Mouse (Mus musculus) testis, adult 2 months (tissue): ENCODE data around the gene Sema3a. TPM values are rescaled to one million over a fixed set of nuclear protein-coding genes. Genes with fewer than 3 reads are reported as not detected.

Experiments used
- H3K27ac ChIP-seq: fragments of 200-500 bp; 2 replicates; pipeline ENCODE4 v1.5.1; 2012; ENCODE audit warnings: low read depth, low read length; ENCODE audit not compliant: control insufficient read depth, insufficient read depth
- H3K27me3 ChIP-seq: fragments of 200-500 bp; 2 replicates; pipeline ENCODE4 v1.6.1; 2012; ENCODE audit warnings: mild to moderate bottlenecking, low read length, moderate library complexity; ENCODE audit not compliant: control insufficient read depth, insufficient read depth
- H3K36me3 ChIP-seq: fragments of 200-500 bp; 2 replicates; pipeline ENCODE4 v1.6.1; 2012; ENCODE audit warnings: mild to moderate bottlenecking, low read length; ENCODE audit not compliant: control insufficient read depth, insufficient read depth
- H3K4me1 ChIP-seq: fragments of 200-500 bp; 2 replicates; pipeline ENCODE4 v1.6.1; 2012; ENCODE audit warnings: low read length; ENCODE audit not compliant: control insufficient read depth, insufficient read depth
- H3K4me3 ChIP-seq: fragments of 200-500 bp; 2 replicates; pipeline ENCODE4 v1.5.1; 2012; ENCODE audit warnings: low read depth, mild to moderate bottlenecking, low read length, moderate library complexity, mixed read lengths; ENCODE audit not compliant: control insufficient read depth
- CTCF ChIP-seq: fragments of 200-500 bp; IDR thresholded peaks from 2 replicates; pipeline ENCODE4 v1.5.1; 2012; ENCODE audit warnings: low read depth, mild to moderate bottlenecking, inconsistent platforms, low read length, moderate library complexity; ENCODE audit not compliant: control insufficient read depth, insufficient read depth, insufficient replicate concordance
- POLR2A ChIP-seq: fragments of 200-500 bp; IDR thresholded peaks from 2 replicates; pipeline ENCODE4 v1.6.1; 2012; ENCODE audit warnings: low read depth, mild to moderate bottlenecking, inconsistent platforms, low read length, moderate library complexity; ENCODE audit not compliant: control insufficient read depth
- polyA plus RNA-seq: library from polyadenylated mRNA; depleted of rRNA; stranded (reverse); fragments of >200 nt; gene quantifications from 2 replicates; pipeline ENCODE4 v1.2.3, GENCODE M21; 2012

Gene Sema3a
- polyA plus RNA-seq, 1 experiment = 0.10 TPM

DNA sequence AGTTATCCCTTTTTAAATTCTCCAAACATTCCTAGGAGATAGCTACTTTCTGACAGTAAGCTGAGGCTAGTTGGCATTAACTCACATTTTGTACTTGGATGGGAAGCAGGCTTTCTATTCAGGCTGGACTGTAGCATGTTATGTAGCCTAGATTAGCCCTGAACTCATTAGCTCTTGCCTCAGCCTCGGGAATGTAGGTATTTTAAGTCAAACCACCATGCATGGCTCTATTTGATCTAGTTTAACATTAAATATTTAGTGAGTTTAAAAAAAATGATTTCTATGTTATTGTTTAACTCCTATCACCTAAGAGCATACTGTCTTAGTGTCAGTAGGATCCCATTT lies 423.0 kb downstream of the Sema3a start:
- H3K4me1 ChIP-seq = no peaks in the 10 kb centered on the region
- H3K4me3 ChIP-seq = no peak overlapping the region
- no peaks in the 10 kb centered on the region for H3K36me3 ChIP-seq
- no peak overlapping the region for H3K27ac ChIP-seq
- no peaks in the 10 kb centered on the region for H3K27me3 ChIP-seq
- no peak for TF ChIP-seq CTCF
- TF ChIP-seq POLR2A = no peak

DNA sequence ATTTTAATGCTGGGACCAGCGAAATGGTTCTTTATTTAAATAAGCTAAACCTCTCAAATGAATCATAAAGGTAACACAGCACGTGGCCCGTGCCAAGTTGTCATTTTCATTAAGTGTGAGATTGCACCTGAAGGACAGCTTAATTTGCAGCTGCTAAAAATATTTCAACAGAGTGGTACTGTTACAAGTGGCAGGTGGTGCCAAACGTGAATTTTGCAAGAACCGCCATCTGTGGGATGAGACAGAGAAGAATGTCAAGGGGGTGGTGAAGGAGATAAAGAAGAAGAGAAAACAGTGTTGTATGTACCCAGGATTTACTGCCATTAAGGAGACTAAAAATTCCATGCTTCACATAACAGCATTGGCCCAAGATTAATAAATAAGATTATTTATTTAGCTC lies 423.9 kb downstream of the Sema3a start:
- no peaks in the 10 kb centered on the region for H3K27me3 ChIP-seq
- TF ChIP-seq CTCF = no peak
- no peak for TF ChIP-seq POLR2A
- H3K36me3 ChIP-seq = no peaks in the 10 kb centered on the region
- H3K4me1 ChIP-seq = no peaks in the 10 kb centered on the region
- no peak overlapping the region for H3K4me3 ChIP-seq
- H3K27ac ChIP-seq = no peak overlapping the region

DNA sequence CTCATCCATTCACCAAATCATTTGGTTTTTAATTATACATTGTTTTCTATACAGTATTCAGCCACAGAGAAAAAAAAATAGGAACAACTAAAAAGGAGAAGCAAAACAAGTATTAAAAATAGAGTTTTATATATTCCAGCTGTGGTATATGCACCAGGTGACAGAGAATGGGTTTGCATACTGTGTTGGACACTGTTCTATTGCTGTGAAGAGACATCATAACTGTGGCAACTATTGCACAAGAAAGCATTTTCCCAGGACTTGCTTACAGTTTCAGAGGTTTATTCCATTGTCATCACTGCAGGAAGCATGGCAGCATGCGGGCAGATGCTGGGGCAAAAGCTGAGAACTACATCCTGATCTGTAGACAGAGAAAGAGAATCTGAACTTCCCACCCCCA lies 425.7 kb downstream of the Sema3a start:
- Histone ChIP-seq H3K27ac (no peak overlapping the region), H3K4me3 (no peak overlapping the region), H3K27me3 (no peaks in the 10 kb centered on the region), H3K36me3 (no peaks in the 10 kb centered on the region), H3K4me1 (no peaks in the 10 kb centered on the region)
- TF ChIP-seq CTCF (no peak), POLR2A (no peak)

DNA sequence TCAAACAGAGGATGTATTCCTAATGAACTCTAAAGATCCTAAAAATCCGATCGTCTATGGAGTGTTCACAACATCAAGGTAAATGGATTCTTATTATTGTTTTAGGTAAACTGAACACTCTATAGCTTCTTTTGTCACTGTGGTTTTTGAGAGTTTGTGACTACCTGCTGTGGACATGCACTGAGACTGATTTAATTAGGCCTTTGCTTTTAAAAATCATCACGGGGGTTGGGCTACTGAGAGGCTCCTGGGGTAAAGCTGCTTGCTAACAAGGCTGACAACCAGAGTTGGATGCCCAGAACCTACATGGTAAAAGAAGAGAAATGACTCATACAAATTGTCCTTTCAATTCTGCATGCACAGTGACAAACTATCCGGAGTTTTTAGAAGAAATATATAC lies 432.0 kb downstream of the Sema3a start:
- Histone ChIP-seq H3K4me1 (no peaks in the 10 kb centered on the region), H3K27me3 (no peaks in the 10 kb centered on the region), H3K4me3 (no peak overlapping the region), H3K36me3 (no peaks in the 10 kb centered on the region), H3K27ac (no peak overlapping the region)
- no peak for TF ChIP-seq POLR2A
- no peak for TF ChIP-seq CTCF

DNA sequence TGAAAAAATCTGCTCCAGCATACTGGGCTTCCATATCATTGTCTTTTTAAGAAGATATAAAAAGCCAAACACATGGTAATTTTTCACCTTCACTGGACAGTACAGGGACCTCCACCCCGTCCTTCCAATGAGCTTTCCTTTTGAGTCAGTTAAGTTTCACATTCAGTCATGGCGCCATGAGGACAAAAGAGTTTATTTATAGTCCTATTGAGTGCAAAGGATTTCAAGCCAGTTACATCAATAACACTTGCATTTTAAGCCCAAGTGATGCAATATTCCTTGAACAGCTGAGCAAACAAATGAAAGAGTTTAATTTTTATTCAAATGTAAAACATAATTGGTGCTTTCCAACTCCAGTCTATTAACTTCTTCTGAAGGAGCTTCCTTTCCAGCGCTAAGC lies 448.7 kb downstream of the Sema3a start:
- no peaks in the 10 kb centered on the region for H3K27me3 ChIP-seq
- no peak overlapping the region for H3K27ac ChIP-seq
- no peaks in the 10 kb centered on the region for H3K36me3 ChIP-seq
- TF ChIP-seq POLR2A = no peak
- TF ChIP-seq CTCF = no peak
- no peak overlapping the region for H3K4me3 ChIP-seq
- no peaks in the 10 kb centered on the region for H3K4me1 ChIP-seq

DNA sequence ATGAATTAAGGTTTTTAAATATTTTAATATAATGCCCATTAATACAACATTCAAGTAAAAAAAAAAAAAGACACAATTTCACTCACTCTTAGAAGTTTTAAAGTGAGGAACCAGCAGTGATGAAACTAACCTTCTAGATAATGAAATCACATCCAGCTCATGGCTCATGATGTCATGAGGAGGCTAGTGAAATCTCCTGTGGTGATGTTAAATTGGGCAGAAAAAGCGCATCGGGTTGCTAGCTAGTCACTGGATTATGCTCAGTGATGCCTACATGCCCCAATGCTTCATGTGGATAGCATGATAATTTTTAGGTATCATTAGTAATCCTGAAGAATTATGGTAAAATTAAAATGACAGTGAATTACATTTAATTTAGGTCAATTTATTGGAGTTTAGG lies 453.9 kb downstream of the Sema3a start:
- no peaks in the 10 kb centered on the region for H3K27me3 ChIP-seq
- no peak overlapping the region for H3K27ac ChIP-seq
- TF ChIP-seq POLR2A (no peak), CTCF (no peak)
- H3K36me3 ChIP-seq = no peaks in the 10 kb centered on the region
- H3K4me3 ChIP-seq = no peak overlapping the region
- H3K4me1 ChIP-seq = no peaks in the 10 kb centered on the region

DNA sequence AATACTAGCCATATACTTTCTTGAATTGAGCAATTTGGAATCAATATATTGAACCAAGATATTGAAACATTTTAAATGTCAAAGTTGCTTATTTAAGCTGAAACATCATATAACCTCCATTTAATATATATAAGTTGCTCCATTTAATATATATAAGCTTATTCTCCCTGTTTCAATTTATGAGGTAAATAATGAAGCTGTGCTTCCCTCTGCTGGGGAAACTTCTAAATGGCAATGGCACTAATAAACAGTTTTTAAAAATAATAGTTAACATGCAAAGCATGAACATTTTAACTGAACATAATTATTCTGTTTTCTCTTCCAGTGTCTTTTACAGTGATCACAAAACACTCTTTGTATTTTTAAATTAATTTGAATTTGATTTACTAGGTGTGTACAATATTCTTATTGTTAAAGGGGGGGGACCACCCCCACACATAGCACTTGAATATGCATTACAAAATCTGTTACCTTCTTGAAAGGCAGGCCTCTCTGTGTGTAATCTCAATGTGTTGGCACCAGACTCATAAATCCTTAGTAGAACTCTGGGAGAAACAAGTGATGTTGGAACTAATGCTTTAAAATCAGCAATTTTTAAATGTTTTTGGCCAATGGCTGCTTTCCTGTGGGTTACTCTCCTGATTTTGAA lies 460.5 kb downstream of the Sema3a start:
- Histone ChIP-seq H3K27me3 (no peaks in the 10 kb centered on the region), H3K4me1 (no peaks in the 10 kb centered on the region), H3K4me3 (no peak overlapping the region), H3K36me3 (no peaks in the 10 kb centered on the region), H3K27ac (no peak overlapping the region)
- TF ChIP-seq CTCF = no peak
- TF ChIP-seq POLR2A = no peak

DNA sequence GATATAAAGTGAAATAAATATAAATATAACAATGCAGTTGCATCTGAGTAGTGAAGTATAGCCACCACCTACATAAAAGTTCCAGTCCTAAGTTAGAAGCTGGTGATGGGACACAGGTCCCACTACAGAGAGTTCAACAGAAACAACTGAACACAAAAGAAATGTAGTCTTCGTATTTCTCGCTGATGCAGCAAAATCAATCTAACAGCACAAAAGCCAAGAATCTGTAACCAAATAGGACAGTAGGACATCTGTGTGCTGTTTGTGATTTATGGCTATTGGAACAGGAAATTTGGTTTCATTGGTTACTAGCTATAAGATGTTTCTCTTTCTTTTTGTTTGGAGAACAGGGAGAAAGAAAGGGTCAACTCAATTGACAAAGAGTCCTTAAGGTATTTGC lies 469.2 kb downstream of the Sema3a start:
- Histone ChIP-seq H3K36me3 (no peaks in the 10 kb centered on the region), H3K4me3 (no peak overlapping the region), H3K4me1 (no peaks in the 10 kb centered on the region), H3K27ac (no peak overlapping the region), H3K27me3 (no peaks in the 10 kb centered on the region)
- TF ChIP-seq POLR2A (no peak), CTCF (no peak)
